Mouse (Mus musculus) olfactory bulb, adult 2 months (tissue): ENCODE results near the gene Gpa33. TPM values are rescaled to one million over a fixed set of nuclear protein-coding genes. Genes with fewer than 3 reads are reported as not detected.

ENCODE experiments used
- H3K27ac ChIP-seq: fragments of 200-500 bp; 2 replicates; pipeline ENCODE4 v1.5.1; 2012; ENCODE audit warnings: low read depth, low read length; ENCODE audit not compliant: insufficient read depth
- H3K4me1 ChIP-seq: fragments of 200-500 bp; 2 replicates; pipeline ENCODE4 v1.6.1; 2012; ENCODE audit warnings: low read length; ENCODE audit not compliant: control insufficient read depth, insufficient read depth
- H3K4me3 ChIP-seq: fragments of 200-500 bp; 2 replicates; pipeline ENCODE4 v1.5.1; 2012; ENCODE audit warnings: mild to moderate bottlenecking, low read depth, low read length, moderate library complexity; ENCODE audit not compliant: insufficient read depth
- CTCF ChIP-seq: fragments of 200-500 bp; IDR thresholded peaks from 2 replicates; pipeline ENCODE4 v1.5.1; 2012; ENCODE audit warnings: low read depth, mild to moderate bottlenecking, low read length, moderate library complexity; ENCODE audit not compliant: insufficient read depth
- POLR2A ChIP-seq: fragments of 200-500 bp; IDR thresholded peaks from 2 replicates; pipeline ENCODE4 v1.6.1; 2012; ENCODE audit warnings: mild to moderate bottlenecking, low read depth, low read length, moderate library complexity; ENCODE audit not compliant: insufficient read depth
- WGBS: fragments of 180-500 bp; shearing (Covaris S2); methylation state at CpG from one replicate; pipeline ENCODE4 v1.1.7; 2018; 5-methylcytosine and 5-hydroxymethylcytosine counted together
- polyA plus RNA-seq: library from polyadenylated mRNA; stranded (reverse); fragments of >200 nt; gene quantifications from 2 replicates; pipeline ENCODE4 v1.2.4, GENCODE M21; 2012; ENCODE audit warnings: low replicate concordance; ENCODE audit not compliant: missing spikeins, insufficient read depth, insufficient read length

The Gpa33 gene
- polyA plus RNA-seq, 1 experiment, result not detected

DNA sequence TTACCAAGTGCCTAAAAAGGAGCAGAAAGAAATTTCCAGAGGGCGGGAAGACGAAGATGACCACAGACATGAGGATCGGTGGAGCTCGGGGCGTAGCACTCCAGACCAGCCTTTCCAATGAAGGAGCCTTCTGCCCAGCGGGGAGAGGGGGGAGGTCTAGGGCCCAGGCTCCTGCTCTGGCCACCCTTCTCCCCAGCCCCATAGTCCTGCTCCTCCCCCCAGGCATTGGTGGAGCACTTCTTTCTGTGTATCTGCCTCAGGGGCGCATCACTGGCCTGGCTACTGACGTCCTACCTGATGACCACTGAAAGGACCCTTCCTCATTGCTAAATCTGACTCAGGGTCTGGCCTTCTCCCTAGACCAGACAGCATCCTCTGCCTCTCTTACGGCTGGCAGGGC lies 35.1 kb downstream of the Gpa33 start:
- no peak overlapping the region for H3K27ac ChIP-seq
- WGBS, result 93% methylated on average over 9 of the region's 9 CpGs
- no peak for TF ChIP-seq CTCF
- TF ChIP-seq POLR2A, result no peak

GRCm38 (mm10) chr1:166167405-166167804 lies 37.4 kb downstream of the Gpa33 start:
- TF ChIP-seq POLR2A (no peak), CTCF (no peak)
- no peaks in the 10 kb centered on the region for H3K4me1 ChIP-seq
- no peak overlapping the region for H3K27ac ChIP-seq
- no peak overlapping the region for H3K4me3 ChIP-seq
- WGBS, result 69% methylated on average over 4 of the region's 4 CpGs

More for the DNA sequence above, 35.1 kb downstream of the Gpa33 start:
- no peak overlapping the region for H3K4me3 ChIP-seq
- 0 out of 2 replicates have a peak, but pooled peaks cover 2% of the 10 kb centered on the region for H3K4me1 ChIP-seq

GRCm38 (mm10) chr1:166168017-166168416 lies 38.0 kb downstream of the Gpa33 start:
- 90% methylated on average over 7 of the region's 7 CpGs for WGBS
- H3K27ac ChIP-seq, result no peak overlapping the region
- H3K4me1 ChIP-seq, result no peaks in the 10 kb centered on the region
- no peak overlapping the region for H3K4me3 ChIP-seq
- no peak for TF ChIP-seq POLR2A
- TF ChIP-seq CTCF, result no peak

DNA sequence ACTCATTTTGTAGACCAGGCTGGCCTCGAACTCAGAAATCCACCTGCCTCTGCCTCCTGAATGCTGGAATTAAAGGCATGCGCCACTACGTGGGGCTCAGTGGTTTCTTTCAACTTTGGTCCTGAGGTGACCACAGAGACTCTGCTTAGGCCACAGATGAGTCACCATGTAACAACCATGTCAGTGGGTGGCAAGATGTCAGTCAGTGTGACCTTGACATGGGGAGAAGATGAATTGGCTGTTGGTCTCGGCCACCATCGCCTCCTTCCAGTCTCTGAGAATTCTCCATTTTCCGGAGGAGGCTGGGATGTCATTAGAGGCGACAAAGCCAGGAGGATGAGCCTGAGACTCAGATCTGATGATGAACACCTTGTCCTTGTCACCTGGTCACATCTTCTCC lies 39.7 kb downstream of the Gpa33 start:
- WGBS, result 94% methylated on average over 7 of the region's 7 CpGs
- Histone ChIP-seq H3K27ac (no peak overlapping the region), H3K4me3 (no peak overlapping the region), H3K4me1 (no peaks in the 10 kb centered on the region)
- TF ChIP-seq POLR2A (no peak), CTCF (no peak)

DNA sequence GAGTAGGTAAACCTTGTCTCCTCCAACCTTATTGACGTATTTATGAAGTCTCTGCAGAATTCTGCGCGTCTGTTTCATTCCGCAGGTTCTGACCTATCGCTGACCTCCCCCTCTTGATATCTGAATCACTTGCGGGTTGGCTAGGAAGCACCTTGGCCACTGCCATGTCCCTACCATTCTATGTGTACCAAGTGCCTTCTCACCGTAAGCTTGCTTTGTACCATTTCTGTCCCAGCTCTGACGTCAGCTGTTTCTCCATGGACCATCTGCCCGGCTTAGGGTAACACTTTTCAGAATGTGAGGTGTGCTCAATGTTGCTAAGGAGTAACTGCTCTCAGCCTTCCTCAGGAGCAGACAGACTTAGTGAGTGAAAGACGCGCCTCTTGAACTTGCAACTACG lies 40.8 kb downstream of the Gpa33 start:
- WGBS, result 96% methylated on average over 12 of the region's 12 CpGs
- no peak for TF ChIP-seq CTCF
- H3K27ac ChIP-seq, result no peak overlapping the region

DNA sequence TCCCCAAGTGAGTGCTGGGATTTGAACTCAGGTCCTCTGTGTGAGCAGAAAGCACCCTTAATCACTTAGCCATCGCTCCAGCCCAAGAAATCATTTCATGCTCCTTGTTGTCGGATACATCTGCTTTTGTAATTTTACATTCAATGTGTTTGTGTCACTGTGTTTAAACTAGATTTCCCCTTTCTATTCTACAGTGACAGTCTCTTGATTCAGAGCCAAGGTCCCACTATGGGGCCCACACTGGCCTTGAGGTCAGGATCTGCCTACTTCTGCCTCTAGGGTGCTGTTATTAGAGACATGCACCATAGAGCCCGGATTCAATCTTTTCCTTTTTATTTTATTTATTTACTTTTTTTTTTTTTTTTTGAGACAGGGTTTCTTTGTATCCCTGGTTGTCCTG lies 43.0 kb downstream of the Gpa33 start:
- TF ChIP-seq CTCF (no peak), POLR2A (no peak)
- WGBS, result 82% methylated on average over 3 of the region's 3 CpGs
- Histone ChIP-seq H3K4me1 (no peaks in the 10 kb centered on the region), H3K4me3 (no peak overlapping the region), H3K27ac (no peak overlapping the region)

More for the DNA sequence above, 40.8 kb downstream of the Gpa33 start:
- Histone ChIP-seq H3K4me3 (no peak overlapping the region), H3K4me1 (no peaks in the 10 kb centered on the region)

GRCm38 (mm10) chr1:166173621-166174020 lies 43.6 kb downstream of the Gpa33 start:
- no peak for TF ChIP-seq POLR2A
- no peak for TF ChIP-seq CTCF
- WGBS, result 82% methylated on average over 9 of the region's 9 CpGs
- H3K4me3 ChIP-seq, result no peak overlapping the region
- no peaks in the 10 kb centered on the region for H3K4me1 ChIP-seq
- no peak overlapping the region for H3K27ac ChIP-seq

DNA sequence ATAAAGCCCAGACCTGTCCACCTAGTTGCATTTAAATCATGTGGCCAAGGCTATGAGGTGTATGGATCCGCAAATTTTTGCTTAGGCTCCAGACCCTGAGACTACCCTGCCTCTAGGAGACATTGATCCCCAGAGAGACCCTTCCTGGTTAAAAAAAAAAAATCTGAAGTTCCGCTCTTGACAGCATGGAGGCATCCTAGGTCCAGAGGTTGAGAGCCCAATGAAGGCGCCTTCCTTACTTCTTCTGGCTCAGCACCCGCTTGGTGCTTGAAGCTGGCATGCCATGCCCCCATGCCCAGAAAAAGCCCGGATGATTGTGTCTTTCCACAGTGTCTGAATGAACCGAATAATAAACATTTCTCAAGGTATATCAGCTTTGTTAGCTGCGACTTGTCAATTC lies 51.5 kb downstream of the Gpa33 start:
- Histone ChIP-seq H3K4me1 (peaks cover 6% of the 10 kb centered on the region), H3K4me3 (no peak overlapping the region), H3K27ac (no peak overlapping the region)
- 89% methylated on average over 7 of the region's 7 CpGs for WGBS
- TF ChIP-seq POLR2A (no peak), CTCF (no peak)

DNA sequence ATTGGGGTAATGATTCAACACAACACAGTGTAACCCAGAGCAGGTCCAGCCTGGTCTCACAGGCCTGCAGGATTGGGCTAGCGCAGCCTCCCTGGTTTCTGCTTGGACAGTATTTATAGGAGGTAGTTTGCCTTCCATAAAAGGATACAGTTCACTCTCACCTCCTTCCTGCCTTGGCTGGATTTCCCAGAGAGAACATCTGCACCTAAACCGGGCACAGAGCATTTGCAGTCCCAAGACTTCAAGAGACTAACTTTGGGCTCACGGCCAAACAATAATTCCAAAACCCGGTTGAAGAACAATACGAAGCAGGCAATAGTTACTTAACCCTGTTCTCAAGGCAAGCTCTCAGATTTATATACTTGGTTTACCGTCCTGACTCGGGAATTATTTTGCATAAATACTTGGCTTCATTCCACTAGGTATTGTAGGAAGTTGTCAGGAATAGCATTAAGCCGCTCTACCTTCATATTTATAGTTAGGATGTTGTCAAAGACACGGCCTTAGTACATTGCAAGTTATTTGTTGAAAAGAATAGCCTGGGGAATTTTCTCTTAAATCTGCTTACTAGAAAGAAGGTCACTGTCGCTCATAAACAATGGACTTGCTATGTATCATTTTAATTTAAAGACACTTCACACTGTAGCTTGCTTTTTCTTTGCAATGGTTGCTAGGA lies 53.1 kb downstream of the Gpa33 start:
- Histone ChIP-seq H3K4me1 (peaks cover 6% of the 10 kb centered on the region), H3K4me3 (no peak overlapping the region), H3K27ac (no peak overlapping the region)
- 63% methylated on average over 10 of the region's 10 CpGs for WGBS
- TF ChIP-seq CTCF, result no peak
- TF ChIP-seq POLR2A, result no peak
